Mouse (Mus musculus): ENCODE data around the gene Myl6. TPM values are rescaled to one million over a fixed set of nuclear protein-coding genes. Genes with fewer than 3 reads are reported as not detected.

Gene Myl6
- total RNA-seq, 2 experiments from 2014 or later = 616 to 641 TPM

GRCm38 (mm10) chr10:128445407-128445806 is 48.5 kb downstream of the Myl6 start:
- intact Hi-C loops (cut with DNase I) = no loop called here
- DNase-seq (ENCODE audit: low spot score in 2 of 2) = no peak

DNA sequence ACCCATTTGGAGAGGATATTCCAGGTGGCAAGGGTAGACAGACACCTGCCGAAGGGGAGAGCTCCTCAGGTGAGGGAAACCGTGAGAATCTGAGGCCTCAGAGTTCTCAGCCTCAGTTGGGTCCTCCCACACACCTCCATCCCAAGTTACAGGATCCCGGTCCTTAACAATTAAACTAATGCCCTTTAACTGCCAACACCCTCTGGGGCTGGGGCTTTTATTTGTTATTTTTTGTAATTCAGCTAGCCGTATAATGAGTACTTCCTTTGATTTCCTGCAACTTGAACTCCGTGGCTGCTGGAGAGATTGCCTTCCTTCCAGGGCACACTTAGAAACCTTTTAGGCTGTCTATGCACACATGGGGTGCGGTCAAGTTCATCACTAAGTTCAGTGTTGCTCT is 49.6 kb downstream of the Myl6 start:
- intact Hi-C loops (cut with DNase I) = no loop called here
- no peak for DNase-seq (ENCODE audit: low spot score in 2 of 2)

GRCm38 (mm10) chr10:128442718-128443117 is 51.2 kb downstream of the Myl6 start:
- intact Hi-C loops (cut with DNase I) = no loop called here
- no peak for DNase-seq (ENCODE audit: low spot score in 2 of 2)

DNA sequence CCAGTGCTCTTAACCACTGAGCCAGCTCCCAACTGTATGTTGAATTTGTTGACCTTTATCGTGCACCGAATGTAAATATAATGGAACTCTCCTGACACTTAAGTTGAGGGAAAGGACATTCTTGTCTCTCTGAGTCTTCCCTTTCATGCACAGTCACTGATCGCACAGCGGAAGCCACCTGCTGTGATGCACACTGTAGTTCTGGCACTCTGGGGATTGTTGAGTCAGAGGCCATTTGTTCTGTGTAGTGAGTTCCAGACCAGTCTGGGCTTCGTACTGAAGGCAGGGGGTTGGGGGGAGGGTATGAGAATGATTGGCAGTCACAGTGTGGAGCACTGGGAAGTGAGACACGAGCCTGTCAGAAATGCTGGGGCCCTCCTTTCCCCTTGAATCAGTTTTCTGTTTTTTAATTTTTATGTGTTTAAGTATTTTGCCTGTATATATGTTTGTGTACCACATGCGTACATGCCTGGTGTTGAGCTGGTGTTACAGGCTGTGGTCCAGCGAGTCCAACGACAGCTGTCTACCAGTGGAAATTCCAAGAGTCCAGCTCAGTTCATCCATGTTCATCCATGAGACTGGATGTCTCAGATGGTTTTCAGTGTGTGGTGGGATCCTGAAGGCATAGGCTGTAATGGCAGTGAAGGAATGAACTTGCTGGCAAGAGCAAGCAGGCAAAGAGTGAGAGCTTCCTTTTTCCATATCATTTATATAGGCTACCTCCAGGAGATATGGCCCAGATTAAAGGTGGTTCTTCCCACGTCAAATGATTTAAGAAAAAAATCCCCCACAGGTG is 52.4 kb downstream of the Myl6 start:
- no peak for DNase-seq (ENCODE audit: low spot score in 2 of 2)
- intact Hi-C loops (cut with DNase I) = no loop called here

Small RNA genes within 50 kb of the gene (microRNA-seq; reads per million reads assigned to microRNA genes)
- 0 reads per million in 2 experiments for gene Mir6916
- 0.74 to 1.3 reads per million in 2 experiments for gene Mir8105

Other genes starting within 250 kb of the Myl6 start
- not detected for gene Apon, start 240.0 kb downstream of the Myl6 start, total RNA-seq (2021)
- gene Apof, start 225.5 kb downstream of the Myl6 start, total RNA-seq (2021) = not detected
- gene Stat2, start 223.6 kb downstream of the Myl6 start, total RNA-seq (2021) = 10 to 100 TPM; 27.1 to 29.6 TPM
- under 1 TPM; 0.64 to 0.69 TPM for gene Il23a, start 195.4 kb downstream of the Myl6 start, total RNA-seq (2021)
- gene Pan2, start 190.8 kb downstream of the Myl6 start, total RNA-seq (2021) = 10 to 100 TPM; 14.3 to 15.4 TPM
- 10 to 100 TPM; 64.7 to 70.5 TPM for gene Cnpy2, start 171.7 kb downstream of the Myl6 start, total RNA-seq (2021)
- 100 to 1,000 TPM; 227 to 229 TPM for gene Cs, start 156.4 kb downstream of the Myl6 start, total RNA-seq (2021)
- 10 to 100 TPM; 60.4 to 63.8 TPM for gene Coq10a, start 125.1 kb downstream of the Myl6 start, total RNA-seq (2021)
- gene Ankrd52, start 117.0 kb downstream of the Myl6 start, total RNA-seq (2021) = 10 to 100 TPM; 65.1 to 68.9 TPM
- under 1 TPM; 0.30 to 0.32 TPM for gene Slc39a5, start 92.9 kb downstream of the Myl6 start, total RNA-seq (2021)
- gene Nabp2, start 82.7 kb downstream of the Myl6 start, total RNA-seq (2021) = 10 to 100 TPM; 87.8 to 89.7 TPM
- 10 to 100 TPM; 76.7 to 78.6 TPM for gene Rnf41, start 82.5 kb downstream of the Myl6 start, total RNA-seq (2021)
- 100 to 1,000 TPM; 228 to 232 TPM for gene Smarcc2, start 34.9 kb downstream of the Myl6 start, total RNA-seq (2021)
- 10 to 100 TPM; 22.9 to 24.0 TPM for gene Myl6b, start 4.5 kb upstream of the Myl6 start, total RNA-seq (2021)
- gene Esyt1, start 31.7 kb upstream of the Myl6 start, total RNA-seq (2021) = 1 to 10 TPM; 7.9 to 8.0 TPM
- 10 to 100 TPM; 13.2 to 13.5 TPM for gene Zc3h10, start 53.6 kb upstream of the Myl6 start, total RNA-seq (2021)
- gene Rpl41, start 55.2 kb upstream of the Myl6 start, total RNA-seq (2021) = 1,000 to 10,000 TPM; 1,545 to 1,604 TPM
- 10 to 100 TPM; 56.7 to 62.7 TPM for gene Pa2g4, start 71.8 kb upstream of the Myl6 start, total RNA-seq (2021)
- gene Erbb3, start 95.5 kb upstream of the Myl6 start, total RNA-seq (2021) = 1 to 10 TPM; 5.8 to 7.6 TPM
- 100 to 1,000 TPM; 235 to 247 TPM for gene Rps26, start 132.6 kb upstream of the Myl6 start, total RNA-seq (2021)
- gene Ikzf4, start 151.8 kb upstream of the Myl6 start, total RNA-seq (2021) = 10 to 100 TPM; 17.9 to 18.9 TPM
- gene Suox, start 179.9 kb upstream of the Myl6 start, total RNA-seq (2021) = 10 to 100 TPM; 10.8 to 12.3 TPM
- gene Rab5b, start 202.1 kb upstream of the Myl6 start, total RNA-seq (2021) = 100 to 1,000 TPM; 125 to 132 TPM
- under 1 TPM; 0.39 to 0.96 TPM for gene Pmel, start 210.1 kb upstream of the Myl6 start, total RNA-seq (2021)
- gene Cdk2, start 210.9 kb upstream of the Myl6 start, total RNA-seq (2021) = 1 to 10 TPM; 2.5 to 3.2 TPM

Data from left cerebral cortex, postnatal 25 days (tissue).